Mouse (Mus musculus): ENCODE results near the gene Brms1. TPM values are rescaled to one million over a fixed set of nuclear protein-coding genes. Genes with fewer than 3 reads are reported as not detected.

The Brms1 gene
- total RNA-seq, 2 experiments from 2014 or later = 14.7 to 15.1 TPM

GRCm38 (mm10) chr19:5036577-5036976 is 4.6 kb upstream of the Brms1 start:
- intact Hi-C loops (cut with DNase I) = no loop called here
- no peak for DNase-seq (ENCODE audit: low spot score in 2 of 2)

- peak; percentile 82 to 88 for DNase-seq (ENCODE audit: low spot score in 2 of 2)
- intact Hi-C loops (cut with DNase I) = no loop called here
Measured at GRCm38 (mm10) chr19:5037678-5038571, 3.2 kb upstream of the Brms1 start.

GRCm38 (mm10) chr19:5038709-5039156 is 2.4 kb upstream of the Brms1 start, which contains the start of the genes B4gat1 and AC124502.3:
B4gat1 (plus strand) TSS chr19:5038826.
AC124502.3 (plus strand) TSS chr19:5038891.
- intact Hi-C loops (cut with DNase I) = no loop called here
- DNase-seq (ENCODE audit: low spot score in 2 of 2) = peak; percentile 92

GRCm38 (mm10) chr19:5039301-5040114 is 1.6 kb upstream of the Brms1 start:
- no peak for DNase-seq (ENCODE audit: low spot score in 2 of 2)
- intact Hi-C loops (cut with DNase I) = no loop called here

DNA sequence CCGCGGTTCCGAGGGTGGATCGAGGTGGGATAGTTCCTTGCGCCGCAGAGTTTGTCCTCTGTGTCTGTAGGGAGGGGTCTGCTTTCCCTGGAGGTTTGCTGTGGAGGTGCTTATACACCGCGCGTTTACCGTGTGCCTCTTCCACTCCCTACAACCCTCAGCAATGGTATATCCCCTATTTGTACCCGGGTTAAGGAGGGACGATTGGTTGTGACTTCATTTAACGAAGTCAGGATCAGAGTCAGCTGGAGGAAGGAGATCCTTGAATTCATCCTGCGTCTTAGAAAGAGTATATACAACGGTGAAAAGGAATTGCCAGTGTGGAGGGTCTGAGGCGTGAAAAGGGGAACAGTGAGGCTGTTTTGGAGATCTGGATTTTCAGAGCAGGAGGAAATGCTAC is 434 bp downstream of the Brms1 start:
- intact Hi-C loops (cut with DNase I) = no loop called here
- no peak for DNase-seq (ENCODE audit: low spot score in 2 of 2)

DNA sequence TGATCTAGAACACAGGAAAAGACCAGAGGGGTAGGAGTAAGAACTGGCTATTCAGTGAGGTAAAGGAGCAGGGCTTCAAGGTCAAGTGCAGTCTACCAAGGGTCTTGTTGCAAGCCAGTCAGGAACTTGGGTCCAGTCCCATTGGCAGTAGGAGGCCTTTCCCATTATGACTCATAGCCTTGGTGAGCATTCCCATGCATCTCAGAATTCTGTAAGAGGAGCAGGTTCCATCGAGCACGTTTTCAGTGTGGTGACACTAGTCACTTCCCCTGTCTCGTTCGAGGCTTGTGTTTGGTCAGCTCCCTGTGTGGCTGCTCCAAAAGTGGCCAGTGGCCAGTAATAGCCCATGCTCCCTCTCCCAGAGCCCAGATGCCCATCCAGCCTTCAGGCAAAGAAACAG is 4.4 kb downstream of the Brms1 start:
- intact Hi-C loops (cut with DNase I) = no loop called here
- DNase-seq (ENCODE audit: low spot score in 2 of 2) = no peak

DNA sequence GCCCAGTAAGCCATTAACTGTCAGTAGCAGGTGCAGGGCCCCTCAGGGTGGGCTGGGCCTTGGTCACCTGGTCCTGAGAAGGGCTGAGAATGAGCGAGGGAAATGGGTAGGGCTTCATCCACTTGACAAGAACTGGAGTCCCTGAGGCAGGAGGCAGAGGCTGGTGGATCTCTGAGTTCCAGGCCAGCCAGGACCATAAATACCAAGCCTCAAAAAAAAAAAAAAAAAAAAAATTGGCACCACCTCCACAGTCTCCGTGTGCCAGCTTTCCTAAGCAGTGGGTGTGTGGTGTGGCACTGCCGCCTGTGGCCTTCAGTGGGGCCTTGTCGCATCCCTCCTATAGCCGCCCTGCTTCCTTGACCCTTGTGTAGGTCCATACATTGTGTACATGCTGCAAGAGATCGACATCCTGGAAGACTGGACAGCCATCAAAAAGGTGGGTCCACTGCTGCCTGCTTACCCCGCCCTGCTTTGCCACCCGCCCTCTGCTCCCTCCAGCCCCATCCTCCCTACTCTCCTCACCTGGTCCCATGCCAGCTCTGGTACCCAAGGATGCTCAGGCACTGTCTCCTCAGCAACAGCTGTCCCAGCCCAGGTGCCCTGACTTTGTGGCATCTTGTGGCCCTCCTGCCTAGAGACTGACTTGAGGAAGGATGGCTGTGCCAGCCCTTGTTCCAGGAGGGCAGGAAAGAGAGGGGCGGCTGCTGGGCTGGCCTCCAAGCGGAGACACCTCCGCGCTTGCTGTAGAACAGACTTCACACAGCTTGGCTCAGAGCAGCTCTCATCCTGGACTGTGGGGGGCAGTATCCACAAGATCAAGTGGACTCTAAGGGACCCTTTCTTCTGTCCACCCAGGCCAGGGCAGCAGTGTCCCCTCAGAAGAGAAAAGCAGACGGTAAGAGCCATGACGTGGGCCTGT is 7.2 kb downstream of the Brms1 start:
- DNase-seq (ENCODE audit: low spot score in 2 of 2) = peak; percentile 68 to 81
- intact Hi-C loops (cut with DNase I) = no loop called here

DNA sequence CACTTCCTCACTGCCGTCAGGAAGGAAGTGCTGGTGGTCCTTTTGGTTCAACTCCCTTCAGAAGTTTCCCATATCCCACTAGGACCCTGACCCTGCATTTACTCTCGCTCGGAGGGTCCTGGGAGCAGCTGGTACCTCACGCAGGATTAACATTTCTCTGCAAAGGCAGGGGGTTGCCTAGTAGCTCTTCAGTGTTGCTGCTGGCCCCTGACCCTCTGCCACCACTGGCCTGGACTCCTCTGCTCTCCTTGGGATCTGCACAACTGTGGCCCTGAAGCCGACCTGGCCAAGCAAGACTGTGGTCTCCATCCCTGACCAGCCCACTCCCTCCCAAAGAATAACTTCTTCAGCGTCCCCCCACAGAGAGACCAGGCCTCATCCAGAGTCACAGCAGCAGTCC is 8.2 kb downstream of the Brms1 start:
- intact Hi-C loops (cut with DNase I) = no loop called here
- no peak for DNase-seq (ENCODE audit: low spot score in 2 of 2)

DNA sequence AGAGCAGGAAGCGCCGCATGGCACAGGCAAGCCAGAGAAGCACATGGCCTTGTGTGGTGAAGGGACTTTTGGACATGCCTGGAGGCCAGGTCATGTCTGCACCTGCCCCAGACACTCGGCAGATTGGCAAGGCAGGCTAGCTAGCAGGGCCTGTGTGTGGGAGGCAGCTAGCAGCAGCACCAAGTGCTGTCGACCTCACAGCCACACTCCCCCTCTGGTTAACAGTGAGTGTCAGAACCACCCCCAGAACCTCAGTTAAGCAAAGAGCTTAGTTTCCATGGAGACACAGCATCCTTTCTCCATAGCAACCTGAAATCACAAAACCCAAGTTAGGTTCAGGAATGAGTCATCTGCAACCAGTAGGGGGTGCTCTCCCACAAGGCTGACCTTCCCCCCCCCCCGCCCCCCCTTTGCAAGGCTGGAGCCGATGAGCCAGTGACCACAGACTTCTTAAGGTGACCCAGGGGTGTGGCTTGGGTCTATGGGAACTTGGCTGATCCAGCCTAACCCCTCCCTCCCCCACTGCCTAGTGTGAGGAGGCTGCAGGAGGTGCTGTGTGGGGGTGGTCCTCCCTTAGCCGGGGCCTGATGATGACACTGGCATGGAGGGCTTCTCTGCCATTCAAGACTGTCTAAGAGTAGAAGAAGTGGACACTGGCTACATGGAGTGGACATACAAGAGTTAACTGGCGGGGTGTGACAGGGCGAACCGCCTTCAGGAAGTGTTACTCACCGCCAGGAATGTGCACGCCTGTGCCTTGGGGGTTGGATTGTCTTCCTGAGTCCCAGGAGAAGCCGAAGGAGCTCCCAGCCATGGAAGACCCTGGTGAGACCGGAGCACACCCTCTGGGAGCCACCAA is 9.1 kb downstream of the Brms1 start, which contains the start of gene Rin1:
TSS of gene Rin1 (plus strand) at position 435 of the 859 bp plus-strand sequence.
- intact Hi-C loops (cut with DNase I) = no loop called here
- DNase-seq (ENCODE audit: low spot score in 2 of 2) = peak; percentile 78 to 94

DNA sequence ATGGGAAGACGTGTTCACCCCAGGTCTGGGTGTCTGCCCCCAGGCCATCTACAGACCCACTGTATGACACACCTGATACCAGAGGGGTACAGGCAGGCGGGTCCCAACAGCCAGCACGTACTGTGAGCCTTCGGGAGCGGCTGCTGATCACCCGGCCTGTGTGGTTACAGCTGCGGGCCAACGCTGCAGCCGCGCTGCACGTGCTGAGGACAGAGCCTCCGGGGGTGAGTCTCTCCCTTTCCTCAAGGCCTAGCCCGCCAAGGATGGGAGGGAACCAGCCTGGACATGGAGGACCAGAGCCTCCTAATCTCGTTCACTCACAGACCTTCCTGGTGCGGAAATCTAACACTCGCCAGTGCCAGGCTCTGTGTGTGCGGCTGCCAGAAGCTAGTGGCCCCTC is 9.9 kb downstream of the Brms1 start:
- intact Hi-C loops (cut with DNase I) = no loop called here
- no peak for DNase-seq (ENCODE audit: low spot score in 2 of 2)

GRCm38 (mm10) chr19:5051515-5051914 is 10.4 kb downstream of the Brms1 start:
- intact Hi-C loops (cut with DNase I) = no loop called here
- DNase-seq (ENCODE audit: low spot score in 2 of 2) = no peak

DNA sequence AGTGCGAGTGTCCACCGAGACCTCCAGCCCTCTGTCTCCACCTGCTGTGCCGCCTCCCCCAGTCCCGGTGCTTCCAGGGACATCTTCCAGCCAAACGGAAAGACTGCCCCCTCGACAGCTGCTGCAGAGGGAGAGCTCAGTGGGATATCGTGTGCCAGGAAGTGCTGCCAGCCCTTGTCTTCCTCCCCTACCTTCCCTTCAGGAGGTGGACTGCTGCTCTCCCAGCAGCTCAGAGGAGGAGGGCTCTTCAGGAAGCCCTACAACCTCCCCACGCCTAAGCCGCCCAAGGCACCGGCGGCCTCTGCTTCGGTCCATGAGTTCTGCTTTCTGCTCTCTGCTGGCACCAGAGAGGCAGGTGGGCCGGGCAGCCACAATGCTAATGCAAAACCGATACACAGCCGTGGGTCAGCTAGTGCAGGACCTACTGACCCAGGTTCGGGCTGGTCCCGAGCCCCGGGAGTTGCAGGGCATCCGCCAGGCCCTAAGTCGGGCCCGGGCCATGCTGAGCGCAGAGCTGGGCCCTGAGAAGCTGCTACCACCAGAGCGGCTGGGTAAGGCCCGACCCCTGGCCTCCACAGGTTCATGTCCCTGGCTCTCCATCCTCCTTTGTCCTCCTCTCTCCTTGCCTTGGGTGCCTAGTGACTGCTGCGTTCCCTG is 11.1 kb downstream of the Brms1 start:
- no peak for DNase-seq (ENCODE audit: low spot score in 2 of 2)
- intact Hi-C loops (cut with DNase I) = no loop called here

DNA sequence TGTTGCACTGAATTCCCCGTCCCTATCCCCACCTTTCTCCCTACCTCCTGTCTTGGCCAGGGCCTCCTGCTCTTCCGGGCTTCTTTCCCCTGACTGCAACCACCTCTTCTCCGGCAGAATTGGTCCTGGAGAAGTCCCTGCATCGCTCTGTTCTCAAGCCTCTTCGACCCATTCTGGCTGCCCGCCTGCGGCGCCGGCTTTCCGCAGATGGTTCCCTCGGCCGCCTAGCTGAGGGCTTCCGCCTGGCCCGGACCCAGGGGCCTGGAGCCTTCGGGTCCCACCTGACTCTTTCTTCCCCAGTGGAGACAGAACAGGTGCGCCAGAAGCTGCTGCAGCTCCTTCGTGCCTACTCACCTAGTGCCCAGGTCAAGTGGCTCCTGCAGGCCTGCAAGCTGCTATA is 11.7 kb downstream of the Brms1 start:
- intact Hi-C loops (cut with DNase I) = no loop called here
- no peak for DNase-seq (ENCODE audit: low spot score in 2 of 2)

DNA sequence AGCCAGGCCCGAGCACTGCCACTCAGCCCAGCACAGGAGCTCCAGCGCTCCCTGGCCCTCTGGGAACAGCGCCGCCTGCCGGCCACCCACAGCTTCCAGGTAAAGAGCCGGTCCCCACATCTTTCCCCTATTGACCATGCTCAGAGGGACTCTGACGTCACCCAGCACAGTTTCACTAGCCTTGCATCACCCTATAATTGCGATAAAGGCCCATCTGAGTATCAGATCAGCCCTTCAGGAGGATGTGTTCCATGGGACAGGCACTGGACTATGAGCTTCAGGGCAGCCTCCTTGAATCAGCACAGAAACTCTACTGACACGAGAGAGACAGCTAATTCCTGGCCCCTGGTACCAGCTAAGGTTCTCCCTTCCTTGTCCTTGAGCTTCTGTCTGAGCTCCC is 12.8 kb downstream of the Brms1 start:
- DNase-seq (ENCODE audit: low spot score in 2 of 2) = no peak
- intact Hi-C loops (cut with DNase I) = no loop called here

GRCm38 (mm10) chr19:5056251-5056650 is 15.1 kb downstream of the Brms1 start:
- intact Hi-C loops (cut with DNase I) = loop anchor here (2.0 kb wide), 1 partner anchor 17 kb away; no protein-coding TSS in a partner anchor
- DNase-seq (ENCODE audit: low spot score in 2 of 2) = no peak

DNA sequence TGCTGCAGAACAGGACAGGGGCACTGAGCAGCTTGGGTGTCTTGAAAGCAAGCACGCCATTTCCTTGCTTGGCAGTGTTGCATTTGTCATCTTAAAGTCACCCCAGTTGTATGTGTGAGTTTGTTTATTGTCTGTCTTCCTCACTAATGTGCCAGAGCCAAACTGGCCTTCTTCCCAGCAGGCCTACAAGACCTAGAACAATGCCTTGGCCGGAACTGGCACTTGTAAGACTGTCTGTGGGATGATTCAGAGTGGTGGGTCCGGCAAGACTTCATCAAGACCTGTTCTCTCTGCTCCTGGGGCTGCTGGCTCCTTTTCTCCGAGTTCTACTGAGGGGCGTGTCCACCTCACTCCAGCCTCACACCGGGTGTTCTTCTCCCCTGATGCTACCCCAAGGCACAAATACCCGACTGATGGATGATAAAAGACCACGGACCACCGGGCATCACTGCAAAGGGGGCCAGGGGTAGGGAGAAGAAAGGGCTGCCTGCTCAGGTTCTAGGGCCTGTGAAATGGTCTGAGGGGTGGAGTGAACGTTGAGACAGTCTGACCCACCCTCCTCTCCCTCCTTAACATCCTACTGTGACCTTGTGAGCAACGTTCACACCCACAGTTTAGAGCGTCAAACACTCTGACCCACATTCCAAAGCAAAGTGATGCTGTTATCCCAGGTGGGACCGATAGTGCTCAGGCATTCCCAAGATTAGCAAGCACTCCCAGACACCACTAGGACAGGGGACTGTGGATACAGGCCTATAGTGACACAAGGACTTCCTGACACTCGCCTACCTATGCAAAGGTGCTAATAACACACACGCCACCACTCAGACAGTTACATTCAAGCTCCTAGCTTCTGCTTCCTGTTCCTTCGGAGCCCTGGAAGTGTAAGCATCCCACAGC is 17.0 kb downstream of the Brms1 start:
- intact Hi-C loops (cut with DNase I) = loop anchor here (2.0 kb wide), 1 partner anchor 15 kb away; no protein-coding TSS in a partner anchor
- DNase-seq (ENCODE audit: low spot score in 2 of 2) = no peak
